Mouse (Mus musculus) intestine, embryonic 14.5 days (tissue): ENCODE results near the gene Ranbp1. TPM values are rescaled to one million over a fixed set of nuclear protein-coding genes. Genes with fewer than 3 reads are reported as not detected.

Source experiments
- ATAC-seq: fragments of 200-750 bp; cut with Nextera tagmentation; replicated peaks from 2 replicates; pipeline ENCODE4 v1.8.0; 2017; ENCODE audit warnings: low read depth, moderate number of reproducible peaks, moderate TSS enrichment, moderate library complexity; ENCODE audit not compliant: low FRiP score, low TSS enrichment
- DNase-seq: peaks from one replicate; pipeline ENCODE4 v3.0.0-alpha.2; 2018; ENCODE audit warnings: low spot score
- H3K27ac ChIP-seq: fragments of 300-500 bp; sonication (generic); 2 replicates; pipeline ENCODE4 v1.5.1; 2014; ENCODE audit warnings: low read depth, mild to moderate bottlenecking, control low read depth
- H3K27me3 ChIP-seq: fragments of 300-500 bp; sonication (generic); replicated peaks from 2 replicates; pipeline ENCODE4 v1.6.1; 2014; ENCODE audit warnings: low read length, control low read depth; ENCODE audit not compliant: control insufficient read depth, insufficient read depth
- H3K36me3 ChIP-seq: fragments of 300-500 bp; sonication (generic); 2 replicates; pipeline ENCODE4 v1.6.1; 2014; ENCODE audit warnings: low read length, control low read depth; ENCODE audit not compliant: control insufficient read depth, insufficient read depth
- H3K4me1 ChIP-seq: fragments of 300-500 bp; sonication (generic); replicated peaks from 2 replicates; pipeline ENCODE4 v1.6.1; 2014; ENCODE audit warnings: low read length, control low read depth, mixed read lengths; ENCODE audit not compliant: control insufficient read depth, insufficient read depth
- H3K4me2 ChIP-seq: fragments of 300-500 bp; sonication (generic); 2 replicates; pipeline ENCODE4 v1.6.1; 2014; ENCODE audit warnings: low read length
- H3K4me3 ChIP-seq: fragments of 300-500 bp; sonication (generic); 2 replicates; pipeline ENCODE4 v1.5.1; 2014; ENCODE audit warnings: low read depth, low read length, control low read depth, mixed read lengths
- H3K9ac ChIP-seq: fragments of 300-500 bp; sonication (generic); 2 replicates; pipeline ENCODE4 v1.6.1; 2014; ENCODE audit warnings: mild to moderate bottlenecking, low read length
- H3K9me3 ChIP-seq: fragments of 300-500 bp; sonication (generic); 2 replicates; pipeline ENCODE4 v1.6.1; 2016; ENCODE audit warnings: low read length, control low read depth; ENCODE audit not compliant: control insufficient read depth
- WGBS: fragments of 180-500 bp; shearing (Covaris S2); extraction: QIAGEN DNeasy Blood & Tissue Kit; methylation state at CpG from one replicate; pipeline ENCODE4 v1.1.7; 2014; 5-methylcytosine and 5-hydroxymethylcytosine counted together
- polyA plus RNA-seq: library from polyadenylated mRNA; unstranded; fragments of >200 nt; fragmentation: Nextera tagmentation; extraction: Ambion mirVana; gene quantifications from 2 replicates; pipeline ENCODE4 v1.2.1, GENCODE M21; 2014

The Ranbp1 gene
- polyA plus RNA-seq, 1 experiment from 2014 or later = 725 TPM

DNA sequence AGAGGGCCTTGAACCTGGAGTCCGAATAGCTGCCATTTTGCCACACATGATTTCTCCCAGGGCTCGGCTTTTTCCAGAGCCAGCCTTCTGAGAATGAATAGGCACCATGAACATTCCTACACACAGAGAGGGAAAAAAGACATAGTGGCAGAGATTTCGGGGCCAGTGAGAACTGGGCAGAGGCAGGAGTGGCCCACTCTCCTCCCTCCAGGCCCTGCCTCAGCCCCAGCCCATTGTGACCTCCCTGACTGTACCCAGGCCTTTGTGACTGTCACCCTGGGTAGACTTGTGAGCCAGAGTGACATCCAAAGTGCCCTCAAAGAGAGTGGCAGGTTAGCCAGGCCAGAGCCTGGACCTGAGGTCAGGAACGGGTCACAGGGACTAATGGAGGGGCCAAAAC, 31.0 kb downstream of the Ranbp1 start, which contains the start of gene Ccdc188:
Ccdc188 (plus strand) TSS at position 301 of the 400 bp plus-strand sequence.
- Histone ChIP-seq H3K4me3 (no peak within 1 kb of the TSS), H3K27ac (no peak within 1 kb of the TSS), H3K9me3 (no peaks in the 10 kb centered on the region), H3K27me3 (no peaks in the 10 kb centered on the region), H3K4me1 (peaks cover 10% of the 10 kb centered on the region), H3K36me3 (peaks cover 7% of the 10 kb centered on the region; the same call in 1 of the 2 replicates), H3K9ac (no peak within 1 kb of the TSS), H3K4me2 (no peak within 1 kb of the TSS)
- ATAC-seq (no peak), DNase-seq (no peak)
- 87% methylated on average over 4 of the region's 4 CpGs for WGBS

DNA sequence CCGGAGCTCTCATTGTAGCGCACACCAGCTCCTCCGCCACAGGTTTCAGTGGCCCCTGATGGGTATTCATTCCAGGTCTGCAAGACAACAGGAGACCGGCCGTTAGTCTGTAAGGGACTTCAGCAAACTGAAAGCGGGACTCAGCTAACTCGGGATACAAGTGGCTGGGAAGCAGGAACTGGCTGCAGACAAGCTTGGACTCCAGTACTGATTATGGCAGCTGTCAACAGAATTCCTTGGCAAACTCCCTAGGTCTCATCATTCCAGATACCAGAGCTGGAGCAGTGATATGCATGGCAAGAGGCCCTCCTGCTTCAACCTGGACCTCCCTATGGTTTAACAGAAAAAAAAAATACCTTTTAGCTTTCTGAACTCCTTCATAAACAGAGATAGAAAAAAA, 33.7 kb downstream of the Ranbp1 start:
- Histone ChIP-seq H3K4me3 (no peak overlapping the region), H3K27me3 (no peaks in the 10 kb centered on the region), H3K9me3 (no peaks in the 10 kb centered on the region), H3K36me3 (no peaks in the 10 kb centered on the region), H3K27ac (no peak overlapping the region), H3K9ac (no peak overlapping the region), H3K4me2 (no peak overlapping the region), H3K4me1 (peaks cover 7% of the 10 kb centered on the region)
- DNase-seq (no peak), ATAC-seq (no peak)
- whole genome bisulfite sequencing = 74% methylated on average over 7 of the region's 7 CpGs

DNA sequence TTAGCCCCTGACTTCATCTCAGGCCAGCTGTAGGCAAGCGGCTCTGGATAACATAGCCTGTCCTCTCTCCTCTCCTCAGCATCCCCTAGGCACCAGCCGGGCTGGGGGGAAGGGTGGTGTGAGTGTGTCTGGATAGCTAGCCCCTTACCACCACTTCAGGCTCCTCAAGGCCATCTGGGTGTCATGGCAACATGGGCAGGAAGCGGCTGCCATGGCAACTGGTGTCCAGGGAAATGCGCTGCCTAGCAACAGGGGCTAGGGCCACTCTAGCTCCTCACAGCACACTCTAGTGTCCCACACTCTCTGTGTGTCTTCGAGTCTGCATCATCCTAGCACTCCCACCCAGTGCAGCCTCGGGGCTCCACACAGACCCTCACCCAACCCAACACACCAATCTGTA, 34.8 kb downstream of the Ranbp1 start:
- WGBS = 40% methylated on average over 6 of the region's 6 CpGs

DNA sequence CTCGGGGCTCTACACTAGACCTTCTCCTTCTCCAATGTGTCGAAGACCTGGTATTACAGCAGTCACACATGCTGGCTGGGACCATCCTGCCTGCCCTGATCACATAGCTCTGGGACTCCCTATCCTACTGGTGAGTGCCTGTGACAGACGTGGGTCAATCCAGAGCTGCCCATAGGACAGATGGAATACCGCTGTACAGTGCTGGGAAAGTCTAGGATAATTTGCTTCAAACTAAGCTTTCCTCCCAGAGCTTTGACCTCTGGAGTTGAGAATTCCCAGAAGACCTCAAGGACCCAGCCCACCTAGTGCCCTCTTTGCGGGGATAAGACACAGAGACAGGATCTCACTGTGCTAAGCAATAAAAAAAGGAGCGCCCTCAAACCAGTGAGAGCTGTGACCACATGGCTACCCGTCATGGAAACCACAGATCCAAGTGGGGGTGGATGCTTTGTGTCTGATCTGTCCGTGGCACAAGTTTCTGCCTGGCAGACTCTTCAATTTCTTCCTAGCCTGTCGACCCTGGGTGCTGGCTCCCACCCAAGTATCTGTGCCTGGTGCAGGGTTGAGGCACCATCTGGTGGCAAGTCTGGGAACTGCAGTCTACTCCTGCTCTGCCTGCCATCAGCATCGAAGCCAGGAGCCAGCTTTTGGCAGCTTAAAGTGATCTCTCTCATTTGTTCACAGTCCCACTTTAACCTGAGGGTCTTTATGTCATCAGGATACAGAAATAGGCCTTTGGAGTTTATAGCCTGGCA, 36.9 kb downstream of the Ranbp1 start:
- no peak overlapping the region for H3K27ac ChIP-seq
- no peaks in the 10 kb centered on the region for H3K9me3 ChIP-seq
- H3K9ac ChIP-seq = no peak overlapping the region
- H3K27me3 ChIP-seq = no peaks in the 10 kb centered on the region
- no peak overlapping the region for H3K4me2 ChIP-seq
- 0 out of 2 replicates have a peak, but pooled peaks cover 4% of the 10 kb centered on the region for H3K4me1 ChIP-seq
- no peaks in the 10 kb centered on the region for H3K36me3 ChIP-seq
- H3K4me3 ChIP-seq = no peak overlapping the region
- 43% methylated on average over 10 of the region's 10 CpGs for WGBS
- ATAC-seq (peak; percentile 53), DNase-seq (peak; percentile 97)

More for the DNA sequence above, 34.8 kb downstream of the Ranbp1 start:
- Histone ChIP-seq H3K36me3 (no peaks in the 10 kb centered on the region), H3K9ac (no peak overlapping the region), H3K27ac (no peak overlapping the region), H3K9me3 (no peaks in the 10 kb centered on the region), H3K4me2 (no peak overlapping the region), H3K4me3 (no peak overlapping the region), H3K27me3 (no peaks in the 10 kb centered on the region), H3K4me1 (0 out of 2 replicates have a peak, but pooled peaks cover 4% of the 10 kb centered on the region)
- ATAC-seq (peak; percentile 11), DNase-seq (no peak)

DNA sequence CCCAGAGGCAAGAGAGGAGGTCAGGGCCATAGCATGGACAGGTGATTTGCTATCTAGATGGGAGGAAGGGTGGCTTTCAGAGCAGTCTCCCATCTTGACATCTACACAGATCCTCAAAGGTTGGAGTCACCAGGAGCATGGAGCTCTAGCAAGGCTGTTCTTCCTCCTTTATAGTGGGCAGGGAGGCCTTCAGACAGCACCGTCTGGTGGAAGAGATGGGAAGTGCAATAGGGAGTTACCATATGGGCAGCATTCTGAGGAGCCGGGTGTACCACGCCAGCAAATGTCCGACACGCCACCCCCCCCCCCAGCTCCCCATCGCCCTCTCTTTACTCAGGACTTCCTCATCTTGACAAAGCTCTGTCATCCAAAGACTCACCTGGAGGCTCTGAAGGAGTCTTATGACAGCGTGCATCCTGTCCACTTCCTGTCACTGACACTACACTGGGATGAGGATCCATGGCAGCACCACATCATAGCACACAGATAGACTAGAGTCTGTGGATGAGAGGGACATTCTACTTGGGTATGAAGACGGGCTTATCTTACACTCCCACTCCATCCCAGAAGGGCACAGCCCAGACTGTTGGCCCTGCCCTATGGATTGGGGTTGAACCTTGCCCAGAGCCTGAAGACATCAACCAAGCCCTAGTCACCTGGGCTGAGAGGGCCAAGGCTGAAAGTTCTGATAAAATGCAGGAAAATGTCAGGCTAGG, 37.7 kb downstream of the Ranbp1 start:
- 23% methylated on average over 8 of the region's 8 CpGs for WGBS
- H3K27ac ChIP-seq = no peak overlapping the region
- 0 out of 2 replicates have a peak, but pooled peaks cover 4% of the 10 kb centered on the region for H3K4me1 ChIP-seq
- ATAC-seq (peak; percentile 36; the same call in 1 of the 2 replicates), DNase-seq (peak; percentile 83)
- H3K9me3 ChIP-seq = no peaks in the 10 kb centered on the region
- H3K4me2 ChIP-seq = no peak overlapping the region
- no peak overlapping the region for H3K9ac ChIP-seq
- H3K27me3 ChIP-seq = no peaks in the 10 kb centered on the region
- no peaks in the 10 kb centered on the region for H3K36me3 ChIP-seq
- no peak overlapping the region for H3K4me3 ChIP-seq

DNA sequence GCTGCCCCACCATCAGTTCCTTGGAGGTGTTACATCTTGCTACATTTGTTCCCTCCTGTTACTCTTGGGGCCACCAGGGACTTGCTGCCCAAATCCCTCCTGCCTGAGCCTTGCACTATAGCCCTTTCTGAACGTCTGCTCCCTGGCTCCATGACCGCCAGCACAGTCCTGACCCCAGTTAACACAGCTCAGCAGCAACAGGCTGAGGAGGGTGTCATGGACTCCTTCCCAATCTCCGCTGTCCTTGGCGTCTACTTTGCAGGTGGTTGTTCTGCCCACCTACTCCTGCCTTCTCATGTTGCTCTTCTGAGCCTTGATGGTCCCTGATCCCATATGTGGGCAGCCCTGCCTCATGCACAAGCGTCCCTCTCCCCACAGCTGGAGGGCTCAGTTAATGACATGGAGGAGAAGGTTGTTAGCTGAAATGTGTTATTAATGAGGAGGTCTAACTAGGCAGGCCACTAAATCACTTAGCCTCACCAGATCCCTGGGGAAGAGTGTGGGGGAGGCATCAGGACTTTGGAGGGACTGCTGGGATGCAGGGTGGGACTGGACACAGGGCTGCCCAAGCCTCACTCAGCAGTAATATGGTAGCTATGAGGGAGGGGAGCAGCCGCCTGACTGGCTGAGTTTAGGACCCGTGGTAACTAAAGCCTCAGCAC, 45.0 kb downstream of the Ranbp1 start:
- Histone ChIP-seq H3K36me3 (no peaks in the 10 kb centered on the region), H3K4me3 (no peak overlapping the region), H3K4me1 (no peaks in the 10 kb centered on the region), H3K9ac (no peak overlapping the region), H3K4me2 (no peak overlapping the region), H3K9me3 (no peaks in the 10 kb centered on the region), H3K27ac (no peak overlapping the region), H3K27me3 (no peaks in the 10 kb centered on the region)
- ATAC-seq = no peak
- 57% methylated on average over 7 of the region's 7 CpGs for WGBS
- no peak for DNase-seq

DNA sequence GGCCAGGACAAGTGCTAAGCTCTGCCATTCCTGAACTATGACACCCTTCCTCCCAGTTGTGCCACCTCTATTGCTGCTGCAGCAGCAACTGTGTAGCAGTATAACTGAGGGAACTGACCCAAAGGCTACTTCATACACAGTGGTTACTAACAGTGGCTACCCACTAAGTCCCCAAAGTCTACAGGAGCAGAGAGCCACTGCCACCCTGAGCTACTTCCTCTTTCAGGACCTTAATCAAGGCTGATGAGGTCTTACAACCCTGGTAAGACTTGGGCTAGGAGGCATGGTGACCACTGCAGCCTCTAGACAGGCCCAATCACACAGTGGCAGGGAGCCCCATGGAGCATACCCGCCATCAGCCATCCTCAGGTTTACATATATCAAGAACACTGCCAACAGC, 46.5 kb downstream of the Ranbp1 start:
- no peak overlapping the region for H3K27ac ChIP-seq
- no peak overlapping the region for H3K4me2 ChIP-seq
- no peak overlapping the region for H3K9ac ChIP-seq
- 92% methylated on average over 1 of the region's 1 CpGs for WGBS
- no peak overlapping the region for H3K4me3 ChIP-seq
- no peaks in the 10 kb centered on the region for H3K4me1 ChIP-seq
- no peaks in the 10 kb centered on the region for H3K36me3 ChIP-seq
- no peak for ATAC-seq
- no peaks in the 10 kb centered on the region for H3K27me3 ChIP-seq
- DNase-seq = no peak
- no peaks in the 10 kb centered on the region for H3K9me3 ChIP-seq

DNA sequence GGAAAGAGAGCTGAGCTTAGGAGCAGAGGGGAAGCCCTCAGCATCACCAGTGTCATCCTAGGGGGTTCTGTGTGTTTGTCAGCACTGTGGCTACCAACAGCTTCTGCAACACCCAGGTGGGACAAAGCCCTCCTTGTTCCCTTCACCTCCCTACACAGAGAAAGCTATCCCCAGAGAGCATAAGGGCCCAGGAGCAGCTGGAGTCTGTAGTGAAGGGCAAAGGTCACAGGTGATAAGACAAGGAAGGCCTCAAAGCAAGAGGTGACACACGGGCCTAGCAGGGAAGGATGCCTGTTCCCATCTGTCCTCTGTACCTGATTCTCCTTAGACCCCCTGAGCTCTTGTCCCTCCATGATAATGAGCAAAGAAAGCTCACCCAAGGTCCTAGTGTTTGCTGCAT, 46.9 kb downstream of the Ranbp1 start:
- no peak for DNase-seq
- Histone ChIP-seq H3K4me1 (no peaks in the 10 kb centered on the region), H3K27me3 (no peaks in the 10 kb centered on the region), H3K4me3 (no peak overlapping the region), H3K36me3 (no peaks in the 10 kb centered on the region), H3K4me2 (no peak overlapping the region), H3K9ac (no peak overlapping the region), H3K9me3 (no peaks in the 10 kb centered on the region), H3K27ac (no peak overlapping the region)
- WGBS = 27% methylated on average over 1 of the region's 1 CpGs
- no peak for ATAC-seq
